Mouse (Mus musculus) v-Abl transformed pro-B cells (cell line): Measurements from ENCODE around the gene Asb6.

ENCODE experiments used
- in situ Hi-C, 2 experiments: fragments of 400-800 bp; cut with MboI; formaldehyde crosslinking; loops; one replicate each; pipeline ENCODE4 v1.15.1; 2025; ENCODE audit not compliant: unreplicated experiment in 2 of 2

Asb6 gene

GRCm38 (mm10) chr2:30830283-30830795 lies at the start of gene Asb6:
Gene Asb6, minus strand, starts transcription at chr2:30830333.
- in situ Hi-C loops, result no loop called here

- in situ Hi-C loops, result no loop called here
Observed at GRCm38 (mm10) chr2:30879481-30879880, 49.3 kb upstream of the Asb6 start.

GRCm38 (mm10) chr2:30875621-30876432 lies 45.7 kb upstream of the Asb6 start:
- in situ Hi-C loops, result no loop called here

GRCm38 (mm10) chr2:30875096-30875495 lies 45.0 kb upstream of the Asb6 start:
- in situ Hi-C loops, result no loop called here

GRCm38 (mm10) chr2:30874445-30874844 lies 44.3 kb upstream of the Asb6 start:
- in situ Hi-C loops, result loop anchor here in 1 of 2 experiments (25.0 kb wide), 3 partner anchors 663 to 1562 kb away; partner anchors contain the start of gene Prdm12

GRCm38 (mm10) chr2:30872669-30873068 lies 42.5 kb upstream of the Asb6 start:
- in situ Hi-C loops, result loop anchor here in 1 of 2 experiments (25.0 kb wide), 3 partner anchors 665 to 1560 kb away; partner anchors contain the start of gene Prdm12

- in situ Hi-C loops, result loop anchor here in 1 of 2 experiments (25.0 kb wide), 3 partner anchors 666 to 1559 kb away; partner anchors contain the start of gene Prdm12
Observed at GRCm38 (mm10) chr2:30870863-30871262, 40.7 kb upstream of the Asb6 start.

- in situ Hi-C loops, result loop anchor here in 1 of 2 experiments (25.0 kb wide), 3 partner anchors 672 to 1553 kb away; partner anchors contain the start of gene Prdm12
Observed at GRCm38 (mm10) chr2:30865426-30865825, 35.3 kb upstream of the Asb6 start.

- in situ Hi-C loops, result loop anchor here in 1 of 2 experiments (25.0 kb wide), 3 partner anchors 672 to 1553 kb away; partner anchors contain the start of gene Prdm12
Observed at GRCm38 (mm10) chr2:30864968-30865381, 34.8 kb upstream of the Asb6 start.

- in situ Hi-C loops, result loop anchor here in 1 of 2 experiments (25.0 kb wide), 3 partner anchors 674 to 1551 kb away; partner anchors contain the start of gene Prdm12
Observed at GRCm38 (mm10) chr2:30863574-30863973, 33.4 kb upstream of the Asb6 start.

- in situ Hi-C loops, result loop anchor here in 1 of 2 experiments (25.0 kb wide), 3 partner anchors 675 to 1550 kb away; partner anchors contain the start of gene Prdm12
Observed at GRCm38 (mm10) chr2:30862081-30862480, 31.9 kb upstream of the Asb6 start.

- in situ Hi-C loops, result loop anchor here in 1 of 2 experiments (25.0 kb wide), 3 partner anchors 678 to 1547 kb away; partner anchors contain the start of gene Prdm12
Observed at GRCm38 (mm10) chr2:30859782-30860181, 29.6 kb upstream of the Asb6 start.

GRCm38 (mm10) chr2:30857076-30857475 lies 26.9 kb upstream of the Asb6 start:
- in situ Hi-C loops, result loop anchor here in 1 of 2 experiments (25.0 kb wide), 3 partner anchors 680 to 1545 kb away; partner anchors contain the start of gene Prdm12

- in situ Hi-C loops, result loop anchor here in 1 of 2 experiments (25.0 kb wide), 3 partner anchors 684 to 1541 kb away; partner anchors contain the start of gene Prdm12
Observed at GRCm38 (mm10) chr2:30852771-30853313, 22.7 kb upstream of the Asb6 start.

GRCm38 (mm10) chr2:30850581-30850980 lies 20.4 kb upstream of the Asb6 start:
- in situ Hi-C loops, result loop anchor here in 1 of 2 experiments (25.0 kb wide), 3 partner anchors 687 to 1538 kb away; partner anchors contain the start of gene Prdm12

GRCm38 (mm10) chr2:30848184-30848583 lies 18.1 kb upstream of the Asb6 start:
- in situ Hi-C loops, result no loop called here

GRCm38 (mm10) chr2:30846723-30847122 lies 16.6 kb upstream of the Asb6 start:
- in situ Hi-C loops, result no loop called here

GRCm38 (mm10) chr2:30846236-30846635 lies 16.1 kb upstream of the Asb6 start:
- in situ Hi-C loops, result no loop called here

GRCm38 (mm10) chr2:30845152-30846070 lies 15.3 kb upstream of the Asb6 start:
- in situ Hi-C loops, result no loop called here

GRCm38 (mm10) chr2:30842615-30843014 lies 12.5 kb upstream of the Asb6 start:
- in situ Hi-C loops, result no loop called here
